8 mouse cellular contexts compared by ENCODE assay signal in genomic region chr5:135465833-135466291, GRCm38 (mm10).
A peak's percentile ranks its signal among the peaks of the same experiment; 100 is the strongest.
DNase-seq lines count a peak whose midpoint lies in the region; ATAC-seq and TF ChIP-seq lines count a peak whose summit lies in the region.

No protein-coding gene starts in this region.

- H3K9me3 ChIP-seq in intestine, embryonic 14.5 days (ENCODE audit: control insufficient read depth, low read length): no peaks in the 10 kb centered on the region
- H3K9me3 ChIP-seq in intestine, postnatal 0 days (ENCODE audit: control insufficient read depth): no peaks in the 10 kb centered on the region
- no peaks in the 10 kb centered on the region for H3K9me3 ChIP-seq in embryonic facial prominence, embryonic 11.5 days (replicated peaks; ENCODE audit: control insufficient read depth, low read length)
- no peaks in the 10 kb centered on the region for H3K9me3 ChIP-seq in heart, embryonic 12.5 days (replicated peaks)
- H3K9me3 ChIP-seq in kidney, postnatal 0 days (replicated peaks; ENCODE audit: low read length): no peaks in the 10 kb centered on the region
- no peaks in the 10 kb centered on the region for H3K9me3 ChIP-seq in lung, postnatal 0 days (ENCODE audit: low read length)
- no peaks in the 10 kb centered on the region for H3K9me3 ChIP-seq in stomach, embryonic 16.5 days (replicated peaks; ENCODE audit: control insufficient read depth, low read length)

- H3K4me3 ChIP-seq in intestine, embryonic 14.5 days (ENCODE audit: low read depth, low read length): no peak overlapping the region
- no peak overlapping the region for H3K4me3 ChIP-seq in intestine, postnatal 0 days (ENCODE audit: low read depth, low read length)
- no peak overlapping the region for H3K4me3 ChIP-seq in embryonic facial prominence, embryonic 11.5 days (ENCODE audit: low read depth, low read length)
- no peak overlapping the region for H3K4me3 ChIP-seq in heart, embryonic 12.5 days
- H3K4me3 ChIP-seq in kidney, postnatal 0 days (replicated peaks; ENCODE audit: low read depth, low read length): no peak overlapping the region
- H3K4me3 ChIP-seq in lung, postnatal 0 days (ENCODE audit: low read depth, low read length): no peak overlapping the region
- no peak overlapping the region for H3K4me3 ChIP-seq in stomach, embryonic 16.5 days (replicated peaks; ENCODE audit: low read length)

- no peaks in the 10 kb centered on the region for H3K27me3 ChIP-seq in intestine, embryonic 14.5 days (replicated peaks; ENCODE audit: control insufficient read depth, insufficient read depth, low read length)
- H3K27me3 ChIP-seq in intestine, postnatal 0 days (replicated peaks; ENCODE audit: control insufficient read depth, insufficient read depth, low read length): no peaks in the 10 kb centered on the region
- no peaks in the 10 kb centered on the region for H3K27me3 ChIP-seq in embryonic facial prominence, embryonic 11.5 days (ENCODE audit: control insufficient read depth, insufficient read depth, low read length)
- no peaks in the 10 kb centered on the region for H3K27me3 ChIP-seq in heart, embryonic 12.5 days (replicated peaks)
- H3K27me3 ChIP-seq in kidney, postnatal 0 days (ENCODE audit: insufficient read depth, low read length): no peaks in the 10 kb centered on the region
- no peaks in the 10 kb centered on the region for H3K27me3 ChIP-seq in lung, postnatal 0 days (replicated peaks; ENCODE audit: insufficient read depth, low read length)
- H3K27me3 ChIP-seq in stomach, embryonic 16.5 days (ENCODE audit: control insufficient read depth, insufficient read depth, low read length): no peaks in the 10 kb centered on the region

- WGBS in intestine, embryonic 14.5 days: 70% methylated on average over 7 of the region's 7 CpGs
- 64% methylated on average over 7 of the region's 7 CpGs for WGBS in intestine, postnatal 0 days
- WGBS in embryonic facial prominence, embryonic 11.5 days: 34% methylated on average over 7 of the region's 7 CpGs
- 56% methylated on average over 7 of the region's 7 CpGs for WGBS in heart, embryonic 12.5 days
- 43% methylated on average over 7 of the region's 7 CpGs for WGBS in kidney, postnatal 0 days
- WGBS in lung, postnatal 0 days: 37% methylated on average over 7 of the region's 7 CpGs
- WGBS in stomach, embryonic 16.5 days: 78% methylated on average over 7 of the region's 7 CpGs

- H3K27ac ChIP-seq in intestine, embryonic 14.5 days (ENCODE audit: low read depth): peak overlapping the region; percentile 54; the same call in 1 of the 2 replicates
- H3K27ac ChIP-seq in intestine, postnatal 0 days (ENCODE audit: low read depth, low read length): no peak overlapping the region
- H3K27ac ChIP-seq in embryonic facial prominence, embryonic 11.5 days (replicated peaks; ENCODE audit: low read depth, low read length): peak overlapping the region; percentile 62
- peak overlapping the region; percentile 61 for H3K27ac ChIP-seq in heart, embryonic 12.5 days (ENCODE audit: poor library complexity, severe bottlenecking)
- H3K27ac ChIP-seq in kidney, postnatal 0 days: peak overlapping the region; percentile 84
- peak overlapping the region; percentile 28 for H3K27ac ChIP-seq in lung, postnatal 0 days (ENCODE audit: low read length)
- peak overlapping the region; percentile 69 for H3K27ac ChIP-seq in stomach, embryonic 16.5 days (ENCODE audit: low read length)

- DNase-seq in intestine, embryonic 14.5 days (ENCODE audit: low spot score): no peak
- DNase-seq in embryonic facial prominence, embryonic 11.5 days (ENCODE audit: low spot score): peak; percentile 10
- peak; percentile 62 for DNase-seq in kidney, postnatal 0 days (ENCODE audit: low spot score)
- peak; percentile 27 for DNase-seq in lung, postnatal 0 days (ENCODE audit: low spot score)
- DNase-seq in ovary, adult 18-20 months (ENCODE audit: low spot score): no peak

- peaks cover 2% of the 10 kb centered on the region; the same call in 1 of the 2 replicates for H3K36me3 ChIP-seq in intestine, embryonic 14.5 days (ENCODE audit: control insufficient read depth, insufficient read depth, low read length)
- H3K36me3 ChIP-seq in intestine, postnatal 0 days (ENCODE audit: control insufficient read depth, insufficient read depth): no peaks in the 10 kb centered on the region
- no peaks in the 10 kb centered on the region for H3K36me3 ChIP-seq in embryonic facial prominence, embryonic 11.5 days (replicated peaks; ENCODE audit: control insufficient read depth, insufficient read depth, low read depth, low read length)
- peaks cover 11% of the 10 kb centered on the region for H3K36me3 ChIP-seq in heart, embryonic 12.5 days
- no peaks in the 10 kb centered on the region for H3K36me3 ChIP-seq in kidney, postnatal 0 days (ENCODE audit: insufficient read depth, low read length)
- no peaks in the 10 kb centered on the region for H3K36me3 ChIP-seq in lung, postnatal 0 days (ENCODE audit: insufficient read depth, low read length)
- H3K36me3 ChIP-seq in stomach, embryonic 16.5 days (ENCODE audit: control insufficient read depth, insufficient read depth, low read length): no peaks in the 10 kb centered on the region

- no peaks in the 10 kb centered on the region for H3K4me1 ChIP-seq in intestine, embryonic 14.5 days (replicated peaks; ENCODE audit: control insufficient read depth, insufficient read depth, low read length)
- H3K4me1 ChIP-seq in intestine, postnatal 0 days (replicated peaks; ENCODE audit: control insufficient read depth, insufficient read depth, low read length): no peaks in the 10 kb centered on the region
- H3K4me1 ChIP-seq in embryonic facial prominence, embryonic 11.5 days (ENCODE audit: control insufficient read depth, insufficient read depth, low read length): no peaks in the 10 kb centered on the region; the same call in 1 of the 2 replicates
- H3K4me1 ChIP-seq in heart, embryonic 12.5 days (replicated peaks): peaks cover 12% of the 10 kb centered on the region; the same call in 1 of the 2 replicates
- H3K4me1 ChIP-seq in kidney, postnatal 0 days (replicated peaks; ENCODE audit: insufficient read depth, low read length): no peaks in the 10 kb centered on the region
- H3K4me1 ChIP-seq in lung, postnatal 0 days (ENCODE audit: insufficient read depth, low read depth, low read length): no peaks in the 10 kb centered on the region
- H3K4me1 ChIP-seq in stomach, embryonic 16.5 days (ENCODE audit: control insufficient read depth, insufficient read depth, low read length): no peaks in the 10 kb centered on the region

- no peak overlapping the region for H3K4me2 ChIP-seq in intestine, embryonic 14.5 days (ENCODE audit: low read length)
- H3K4me2 ChIP-seq in intestine, postnatal 0 days (replicated peaks; ENCODE audit: low read depth): no peak overlapping the region
- H3K4me2 ChIP-seq in embryonic facial prominence, embryonic 11.5 days (ENCODE audit: low read depth, low read length): 0 out of 2 replicates have a peak overlapping the region, but pooled peaks have one; percentile 10
- no peak overlapping the region for H3K4me2 ChIP-seq in heart, embryonic 12.5 days
- no peak overlapping the region for H3K4me2 ChIP-seq in kidney, postnatal 0 days (ENCODE audit: low read length)
- no peak overlapping the region for H3K4me2 ChIP-seq in lung, postnatal 0 days (replicated peaks; ENCODE audit: low read depth, low read length)
- H3K4me2 ChIP-seq in stomach, embryonic 16.5 days (ENCODE audit: low read depth, low read length): no peak overlapping the region

- no peak for ATAC-seq in intestine, embryonic 14.5 days (replicated peaks; ENCODE audit: low FRiP score, low TSS enrichment, low read depth)
- ATAC-seq in intestine, postnatal 0 days: no peak
- no peak for ATAC-seq in embryonic facial prominence, embryonic 11.5 days (replicated peaks; ENCODE audit: insufficient number of reproducible peaks, low FRiP score, low TSS enrichment, low read depth)
- ATAC-seq in heart, embryonic 12.5 days (ENCODE audit: insufficient number of reproducible peaks, low FRiP score): peak; percentile 30; the same call in 1 of the 2 replicates
- ATAC-seq in kidney, postnatal 0 days (replicated peaks; ENCODE audit: low FRiP score, low read depth): peak; percentile 33; the same call in 1 of the 2 replicates
- ATAC-seq in lung, postnatal 0 days: peak; percentile 68
- ATAC-seq in stomach, embryonic 16.5 days (ENCODE audit: insufficient read depth, low FRiP score): peak; percentile 53

- H3K9ac ChIP-seq in intestine, embryonic 14.5 days (ENCODE audit: low read length): no peak overlapping the region
- no peak overlapping the region for H3K9ac ChIP-seq in intestine, postnatal 0 days (ENCODE audit: low read depth, low read length)
- H3K9ac ChIP-seq in embryonic facial prominence, embryonic 11.5 days (replicated peaks; ENCODE audit: low read length): 0 out of 2 replicates have a peak overlapping the region, but pooled peaks have one; percentile 1
- no peak overlapping the region for H3K9ac ChIP-seq in heart, embryonic 12.5 days
- no peak overlapping the region for H3K9ac ChIP-seq in kidney, postnatal 0 days (ENCODE audit: low read depth, low read length)
- no peak overlapping the region for H3K9ac ChIP-seq in lung, postnatal 0 days (replicated peaks; ENCODE audit: low read depth)
- no peak overlapping the region for H3K9ac ChIP-seq in stomach, embryonic 16.5 days (ENCODE audit: low read length)

- no peak for TF ChIP-seq EP300 in lung, postnatal 0 days (IDR thresholded peaks at IDR 0.05)

- TF ChIP-seq CTCF in intestine, postnatal 0 days (IDR thresholded peaks at IDR 0.05; ENCODE audit: low read depth): no peak
- no peak for TF ChIP-seq CTCF in kidney, postnatal 0 days (IDR thresholded peaks at IDR 0.05; ENCODE audit: low read depth)
- TF ChIP-seq CTCF in lung, postnatal 0 days (IDR thresholded peaks at IDR 0.05): no peak

Comparison
In these comparisons a context has a peak if more than half of its experiments do, and no peak if none do; other contexts are left out.
1. ATAC-seq: peak in heart, embryonic 12.5 days (single experiment), kidney, postnatal 0 days (single experiment), lung, postnatal 0 days (single experiment) and stomach, embryonic 16.5 days (single experiment); none in intestine, embryonic 14.5 days (single experiment), intestine, postnatal 0 days (single experiment) and embryonic facial prominence, embryonic 11.5 days (single experiment).
2. DNase-seq: peak in embryonic facial prominence, embryonic 11.5 days (single experiment), kidney, postnatal 0 days (single experiment) and lung, postnatal 0 days (single experiment); none in intestine, embryonic 14.5 days (single experiment) and ovary, adult 18-20 months (single experiment).